Mouse (Mus musculus): ENCODE measurements at regions not wholly inside any gene's neighbourhood (a gene's known extent, or its start where the extent isn't known, plus 50 kb on each side); places are given as distances from the start of the nearest gene placed in this dataset.

DNA sequence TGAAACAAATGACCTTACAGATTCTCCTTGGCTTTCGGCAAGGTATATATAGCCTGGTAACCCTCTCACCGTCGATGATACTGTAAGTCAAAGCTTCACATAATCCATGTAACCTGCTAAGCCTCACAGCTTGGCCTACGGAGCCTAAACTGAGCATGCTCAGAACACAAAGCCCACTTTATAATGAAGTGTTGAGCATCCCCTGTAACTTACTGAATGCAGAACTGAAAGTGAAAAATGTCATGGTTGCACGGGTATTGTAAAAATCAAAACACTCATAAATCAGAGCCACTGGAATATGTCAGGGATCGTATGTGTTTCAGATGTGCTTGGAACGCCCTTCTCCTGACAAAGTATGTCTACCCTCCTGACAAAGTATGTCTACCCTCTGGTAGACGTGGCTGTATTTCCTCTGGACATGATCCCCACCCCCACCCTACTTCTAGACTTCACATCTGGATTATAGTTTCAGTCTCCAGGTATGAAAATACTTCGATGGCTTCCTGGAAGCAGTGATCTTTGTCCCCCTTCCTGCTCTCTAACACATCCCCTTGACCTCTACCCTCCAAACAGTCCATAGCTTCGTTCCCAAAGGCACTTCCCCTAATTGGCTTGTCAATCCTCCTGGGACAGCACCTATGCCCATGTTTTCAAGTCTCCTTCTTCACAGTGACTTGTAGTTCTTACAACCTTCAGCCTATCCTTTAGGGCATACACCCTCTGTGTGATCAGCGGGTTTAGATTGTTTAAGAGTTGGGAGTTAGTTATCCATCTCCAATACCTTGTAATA, 54.5 kb upstream of the Lta4h start:
- ATAC-seq, result no peak
- Histone ChIP-seq H3K9ac (ENCODE audit: low read depth, low read length) (no peak overlapping the region), H3K4me1 (ENCODE audit: control insufficient read depth, insufficient read depth, low read length) (no peaks in the 10 kb centered on the region), H3K36me3 (ENCODE audit: control insufficient read depth, insufficient read depth, low read length) (no peaks in the 10 kb centered on the region), H3K27me3 (ENCODE audit: control insufficient read depth, insufficient read depth, low read depth, low read length) (no peaks in the 10 kb centered on the region), H3K9me3 (replicated peaks; ENCODE audit: control insufficient read depth, low read length, poor library complexity, severe bottlenecking) (no peaks in the 10 kb centered on the region), H3K4me2 (ENCODE audit: low read length) (no peak overlapping the region), H3K4me3 (ENCODE audit: low read depth, low read length) (no peak overlapping the region), H3K27ac (ENCODE audit: low read length) (no peak overlapping the region)
- WGBS, result 86% methylated on average over 11 of the region's 11 CpGs

DNA sequence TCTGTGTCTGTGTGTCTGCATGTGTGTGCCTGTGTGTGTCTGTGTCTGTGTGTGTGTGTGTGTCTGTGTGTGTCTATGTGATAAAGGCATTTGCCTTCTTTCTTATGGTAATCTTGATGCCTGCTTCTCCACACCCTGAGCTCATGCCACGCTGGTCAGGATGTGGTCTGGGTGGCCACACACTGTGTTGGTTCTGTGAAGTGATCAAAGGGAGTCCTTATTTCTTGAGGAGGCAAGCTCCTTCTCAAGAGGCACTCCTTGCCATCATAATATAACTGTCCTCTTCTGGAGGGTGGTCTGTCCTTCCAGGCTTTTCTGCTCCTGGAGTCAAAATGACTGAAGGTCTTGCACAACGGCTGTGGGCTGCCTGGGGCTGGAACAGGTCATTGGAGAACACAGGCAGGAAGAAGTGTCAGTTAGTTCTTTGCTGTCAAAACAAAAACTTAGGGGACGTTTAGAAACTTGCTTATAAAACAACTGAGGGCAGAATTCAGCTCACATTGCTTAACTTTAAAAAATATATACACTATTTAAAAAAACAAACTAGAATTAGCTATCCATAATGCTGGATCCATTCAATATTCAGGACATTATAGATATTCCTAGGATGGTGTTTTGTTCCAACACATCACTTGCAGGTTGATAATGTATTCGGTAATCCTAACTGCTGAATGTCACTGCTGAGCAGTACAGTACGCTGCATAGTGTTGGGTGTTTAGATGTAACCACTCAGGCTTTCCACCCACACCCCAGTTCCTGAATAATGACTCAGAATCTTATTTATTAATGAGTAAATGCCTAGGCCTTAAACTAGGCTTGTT, 50.3 kb upstream of the Lta4h start:
- H3K4me1 ChIP-seq (ENCODE audit: control insufficient read depth, insufficient read depth, low read length), result no peaks in the 10 kb centered on the region
- H3K9ac ChIP-seq (ENCODE audit: low read depth, low read length), result no peak overlapping the region
- H3K36me3 ChIP-seq (ENCODE audit: control insufficient read depth, insufficient read depth, low read length), result no peaks in the 10 kb centered on the region
- no peaks in the 10 kb centered on the region for H3K27me3 ChIP-seq (ENCODE audit: control insufficient read depth, insufficient read depth, low read depth, low read length)
- ATAC-seq, result no peak
- no peak overlapping the region for H3K27ac ChIP-seq (ENCODE audit: low read length)
- no peak overlapping the region for H3K4me2 ChIP-seq (ENCODE audit: low read length)
- WGBS, result 64% methylated on average over 5 of the region's 5 CpGs
- H3K4me3 ChIP-seq (ENCODE audit: low read depth, low read length), result no peak overlapping the region
- H3K9me3 ChIP-seq (replicated peaks; ENCODE audit: control insufficient read depth, low read length, poor library complexity, severe bottlenecking), result no peaks in the 10 kb centered on the region

All from midbrain, embryonic 16.5 days (tissue).